Mouse (Mus musculus) limb, embryonic 15.5 days (tissue): ENCODE results near the gene Camp. TPM values are rescaled to one million over a fixed set of nuclear protein-coding genes. Genes with fewer than 3 reads are reported as not detected.

Source experiments
- ATAC-seq: fragments of 200-750 bp; cut with Nextera tagmentation; 2 replicates; pipeline ENCODE4 v1.8.0; 2017; ENCODE audit warnings: low read depth, moderate TSS enrichment; ENCODE audit not compliant: insufficient number of reproducible peaks, low FRiP score, low TSS enrichment
- H3K27ac ChIP-seq: fragments of 300-500 bp; sonication (generic); 2 replicates; pipeline ENCODE4 v1.5.1; 2015; ENCODE audit warnings: moderate library complexity, mild to moderate bottlenecking, inconsistent platforms
- H3K27me3 ChIP-seq: fragments of 300-500 bp; sonication (generic); 2 replicates; pipeline ENCODE4 v1.6.1; 2015; ENCODE audit warnings: inconsistent platforms
- H3K36me3 ChIP-seq: fragments of 300-500 bp; sonication (generic); 2 replicates; pipeline ENCODE4 v1.6.1; 2015; ENCODE audit warnings: inconsistent platforms
- H3K4me1 ChIP-seq: fragments of 300-500 bp; sonication (generic); 2 replicates; pipeline ENCODE4 v1.6.1; 2015; ENCODE audit warnings: inconsistent platforms
- H3K4me2 ChIP-seq: fragments of 300-500 bp; sonication (generic); 2 replicates; pipeline ENCODE4 v1.6.1; 2015; ENCODE audit warnings: mild to moderate bottlenecking, inconsistent platforms
- H3K4me3 ChIP-seq: fragments of 300-500 bp; sonication (generic); 2 replicates; pipeline ENCODE4 v1.5.1; 2015; ENCODE audit warnings: mild to moderate bottlenecking, inconsistent platforms
- H3K9ac ChIP-seq: fragments of 300-500 bp; sonication (generic); 2 replicates; pipeline ENCODE4 v1.6.1; 2015; ENCODE audit warnings: inconsistent platforms
- H3K9me3 ChIP-seq: fragments of 300-500 bp; sonication (generic); 2 replicates; pipeline ENCODE4 v1.6.1; 2016; ENCODE audit warnings: inconsistent platforms
- WGBS: fragments of 180-500 bp; shearing (Covaris S2); methylation state at CpG from one replicate; pipeline ENCODE4 v1.1.7; 2015; 5-methylcytosine and 5-hydroxymethylcytosine counted together
- polyA plus RNA-seq: library from polyadenylated mRNA; unstranded; fragments of >200 nt; fragmentation: Nextera tagmentation; extraction: Ambion mirVana; gene quantifications from 2 replicates; pipeline ENCODE4 v1.2.1, GENCODE M21; 2015

The Camp gene
- polyA plus RNA-seq, result 2.8 and 3.3 TPM in 2 replicates

GRCm38 (mm10) chr9:109849312-109849758 is at the start of gene Camp:
Gene Camp, minus strand, starts transcription at chr9:109849617.
- peaks cover 5% of the 10 kb centered on the region for H3K36me3 ChIP-seq
- no peak within 1 kb of the TSS for H3K27ac ChIP-seq
- H3K9me3 ChIP-seq, result no peaks in the 10 kb centered on the region
- peaks cover 9% of the 10 kb centered on the region for H3K4me1 ChIP-seq
- no peak within 1 kb of the TSS for H3K4me2 ChIP-seq
- H3K9ac ChIP-seq, result no peak within 1 kb of the TSS
- 51% methylated on average over 6 of the region's 6 CpGs for WGBS
- ATAC-seq, result 0 out of 2 replicates have a peak, but pooled peaks have one; percentile 21
- H3K4me3 ChIP-seq, result no peak within 1 kb of the TSS
- no peaks in the 10 kb centered on the region for H3K27me3 ChIP-seq

GRCm38 (mm10) chr9:109898027-109898426 is 48.6 kb upstream of the Camp start:
- H3K4me3 ChIP-seq, result no peak overlapping the region
- H3K9me3 ChIP-seq, result no peaks in the 10 kb centered on the region
- 29% methylated on average over 2 of the region's 2 CpGs for WGBS
- H3K4me1 ChIP-seq, result peaks cover 11% of the 10 kb centered on the region; the same call in 1 of the 2 replicates
- no peak overlapping the region for H3K4me2 ChIP-seq
- peaks cover 13% of the 10 kb centered on the region for H3K36me3 ChIP-seq
- H3K27me3 ChIP-seq, result no peaks in the 10 kb centered on the region
- no peak overlapping the region; the same call in 1 of the 2 replicates for H3K27ac ChIP-seq
- no peak for ATAC-seq
- H3K9ac ChIP-seq, result no peak overlapping the region

GRCm38 (mm10) chr9:109896253-109897150 is 47.1 kb upstream of the Camp start:
- no peaks in the 10 kb centered on the region for H3K9me3 ChIP-seq
- no peaks in the 10 kb centered on the region for H3K27me3 ChIP-seq
- H3K4me2 ChIP-seq, result no peak overlapping the region
- H3K27ac ChIP-seq, result no peak overlapping the region
- no peak for ATAC-seq
- no peak overlapping the region for H3K4me3 ChIP-seq
- H3K4me1 ChIP-seq, result peaks cover 11% of the 10 kb centered on the region; the same call in 1 of the 2 replicates
- H3K36me3 ChIP-seq, result peaks cover 26% of the 10 kb centered on the region
- H3K9ac ChIP-seq, result no peak overlapping the region
- 74% methylated on average over 8 of the region's 8 CpGs for WGBS

- no peaks in the 10 kb centered on the region for H3K9me3 ChIP-seq
- H3K27me3 ChIP-seq, result no peaks in the 10 kb centered on the region
- 82% methylated on average over 6 of the region's 6 CpGs for WGBS
- no peak overlapping the region for H3K4me2 ChIP-seq
- H3K4me3 ChIP-seq, result no peak overlapping the region
- no peak overlapping the region for H3K9ac ChIP-seq
- H3K4me1 ChIP-seq, result peaks cover 11% of the 10 kb centered on the region; the same call in 1 of the 2 replicates
- no peak for ATAC-seq
- no peak overlapping the region for H3K27ac ChIP-seq
- peaks cover 35% of the 10 kb centered on the region for H3K36me3 ChIP-seq
Observed at GRCm38 (mm10) chr9:109895593-109895992, 46.2 kb upstream of the Camp start.

GRCm38 (mm10) chr9:109894413-109895090 is 45.1 kb upstream of the Camp start:
- peak overlapping the region; percentile 43 for H3K27ac ChIP-seq
- peaks cover 46% of the 10 kb centered on the region for H3K36me3 ChIP-seq
- no peaks in the 10 kb centered on the region for H3K27me3 ChIP-seq
- WGBS, result 27% methylated on average over 6 of the region's 6 CpGs
- ATAC-seq, result peak; percentile 68
- H3K4me3 ChIP-seq, result no peak overlapping the region
- H3K9ac ChIP-seq, result no peak overlapping the region
- no peaks in the 10 kb centered on the region for H3K9me3 ChIP-seq
- peaks cover 11% of the 10 kb centered on the region; the same call in 1 of the 2 replicates for H3K4me1 ChIP-seq
- H3K4me2 ChIP-seq, result no peak overlapping the region

GRCm38 (mm10) chr9:109892651-109893250 is 43.3 kb upstream of the Camp start:
- Histone ChIP-seq H3K27ac (no peak overlapping the region), H3K27me3 (no peaks in the 10 kb centered on the region), H3K4me2 (no peak overlapping the region), H3K4me1 (peaks cover 9% of the 10 kb centered on the region; the same call in 1 of the 2 replicates), H3K36me3 (peaks cover 64% of the 10 kb centered on the region), H3K9ac (no peak overlapping the region), H3K4me3 (no peak overlapping the region), H3K9me3 (no peaks in the 10 kb centered on the region)
- WGBS, result 66% methylated on average over 5 of the region's 5 CpGs
- no peak for ATAC-seq

GRCm38 (mm10) chr9:109891501-109891900 is 42.1 kb upstream of the Camp start:
- Histone ChIP-seq H3K27me3 (no peaks in the 10 kb centered on the region), H3K36me3 (peaks cover 75% of the 10 kb centered on the region), H3K27ac (no peak overlapping the region), H3K4me3 (no peak overlapping the region), H3K4me1 (peaks cover 7% of the 10 kb centered on the region; the same call in 1 of the 2 replicates), H3K9ac (no peak overlapping the region), H3K9me3 (no peaks in the 10 kb centered on the region), H3K4me2 (no peak overlapping the region)
- no peak for ATAC-seq
- WGBS, result 86% methylated on average over 8 of the region's 8 CpGs

GRCm38 (mm10) chr9:109887321-109887720 is 37.9 kb upstream of the Camp start:
- H3K4me3 ChIP-seq, result no peak overlapping the region
- H3K36me3 ChIP-seq, result peaks cover 98% of the 10 kb centered on the region
- no peaks in the 10 kb centered on the region for H3K4me1 ChIP-seq
- H3K27ac ChIP-seq, result no peak overlapping the region
- WGBS, result 86% methylated on average over 5 of the region's 5 CpGs
- no peak overlapping the region for H3K9ac ChIP-seq
- no peak for ATAC-seq
- no peaks in the 10 kb centered on the region for H3K9me3 ChIP-seq
- H3K27me3 ChIP-seq, result no peaks in the 10 kb centered on the region
- H3K4me2 ChIP-seq, result no peak overlapping the region

GRCm38 (mm10) chr9:109886259-109886658 is 36.8 kb upstream of the Camp start:
- H3K9me3 ChIP-seq, result no peaks in the 10 kb centered on the region
- H3K4me1 ChIP-seq, result no peaks in the 10 kb centered on the region
- WGBS, result 72% methylated on average over 4 of the region's 4 CpGs
- no peak overlapping the region for H3K9ac ChIP-seq
- peaks cover 98% of the 10 kb centered on the region for H3K36me3 ChIP-seq
- no peak overlapping the region for H3K27ac ChIP-seq
- H3K4me3 ChIP-seq, result no peak overlapping the region
- H3K4me2 ChIP-seq, result no peak overlapping the region
- no peak for ATAC-seq
- H3K27me3 ChIP-seq, result no peaks in the 10 kb centered on the region

GRCm38 (mm10) chr9:109879305-109879704 is 29.9 kb upstream of the Camp start:
- Histone ChIP-seq H3K9ac (no peak overlapping the region), H3K27me3 (no peaks in the 10 kb centered on the region), H3K9me3 (no peaks in the 10 kb centered on the region), H3K27ac (no peak overlapping the region), H3K4me1 (peaks cover 12% of the 10 kb centered on the region), H3K36me3 (peaks cover 59% of the 10 kb centered on the region), H3K4me2 (no peak overlapping the region), H3K4me3 (no peak overlapping the region)
- WGBS, result 98% methylated on average over 1 of the region's 1 CpGs
- ATAC-seq, result no peak

- H3K9ac ChIP-seq, result no peak overlapping the region
- peaks cover 43% of the 10 kb centered on the region for H3K36me3 ChIP-seq
- H3K27ac ChIP-seq, result no peak overlapping the region
- ATAC-seq, result no peak
- no peaks in the 10 kb centered on the region for H3K9me3 ChIP-seq
- peaks cover 12% of the 10 kb centered on the region for H3K4me1 ChIP-seq
- peak overlapping the region; percentile 70 for H3K4me2 ChIP-seq
- H3K4me3 ChIP-seq, result peak overlapping the region; percentile 93
- H3K27me3 ChIP-seq, result no peaks in the 10 kb centered on the region
- 76% methylated on average over 5 of the region's 5 CpGs for WGBS
Observed at GRCm38 (mm10) chr9:109877666-109878065, 28.2 kb upstream of the Camp start.
